8 mouse cellular contexts compared by ENCODE assay signal in the genomic region with DNA sequence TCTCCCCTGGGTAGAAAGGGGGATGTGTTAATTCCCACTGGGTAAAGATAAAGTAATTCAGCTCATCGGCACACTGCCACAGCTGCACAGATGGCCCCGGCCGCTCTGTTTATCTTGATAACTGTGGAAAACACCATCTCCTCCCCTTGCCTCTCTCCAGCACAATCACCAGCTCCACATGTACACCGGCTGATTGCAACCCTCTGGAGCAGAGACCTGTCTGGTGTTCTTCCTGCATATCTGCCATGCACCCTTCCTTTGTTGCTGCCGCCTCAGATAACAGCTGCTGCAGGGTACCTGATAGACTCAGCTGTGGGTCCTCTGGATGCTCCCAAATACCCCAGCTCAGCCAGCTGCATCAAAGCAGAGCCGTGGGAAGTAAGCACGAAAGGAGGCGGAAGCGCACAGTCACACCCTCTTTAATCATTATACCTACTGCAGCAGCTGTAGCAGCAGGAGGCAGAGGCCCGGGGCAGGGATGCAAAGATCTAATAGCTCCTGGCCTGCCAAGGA.
DNase-seq lines count a peak whose midpoint lies in the region; ATAC-seq and TF ChIP-seq lines count a peak whose summit lies in the region.

No protein-coding gene starts in this region.

- WGBS in kidney, postnatal 0 days, result 10% methylated on average over 10 of the region's 10 CpGs
- WGBS in hindbrain, embryonic 16.5 days, result 14% methylated on average over 10 of the region's 10 CpGs
- WGBS in midbrain, postnatal 0 days, result 9% methylated on average over 10 of the region's 10 CpGs

- H3K4me1 ChIP-seq in kidney, postnatal 0 days (replicated peaks; ENCODE audit: insufficient read depth, low read length), result 0 out of 2 replicates have a peak, but pooled peaks cover 8% of the 10 kb centered on the region
- H3K4me1 ChIP-seq in hindbrain, embryonic 16.5 days (ENCODE audit: control insufficient read depth, insufficient read depth, low read depth, low read length), result peaks cover 14% of the 10 kb centered on the region
- H3K4me1 ChIP-seq in midbrain, postnatal 0 days (ENCODE audit: insufficient read depth, low read length), result peaks cover 15% of the 10 kb centered on the region

- no peak for ATAC-seq in kidney, postnatal 0 days (replicated peaks; ENCODE audit: low FRiP score, low read depth)
- ATAC-seq in common myeloid progenitor, adult 5-6 weeks (replicated peaks; ENCODE audit: low read depth, poor library complexity, severe bottlenecking), result peak; percentile 92
- ATAC-seq in hindbrain, embryonic 16.5 days, result peak; percentile 54; the same call in 1 of the 2 replicates
- ATAC-seq in midbrain, postnatal 0 days (ENCODE audit: low FRiP score), result peak; percentile 44; the same call in 1 of the 2 replicates
- no peak for ATAC-seq in granulocyte monocyte progenitor cell, adult 5-6 weeks (replicated peaks; ENCODE audit: poor library complexity, severe bottlenecking)

- H3K9ac ChIP-seq in kidney, postnatal 0 days (ENCODE audit: low read depth, low read length), result no peak overlapping the region
- H3K9ac ChIP-seq in hindbrain, embryonic 16.5 days (ENCODE audit: low read depth, low read length), result peak overlapping the region; percentile 51
- no peak overlapping the region for H3K9ac ChIP-seq in midbrain, postnatal 0 days (replicated peaks; ENCODE audit: low read length, poor library complexity, severe bottlenecking)

- H3K36me3 ChIP-seq in kidney, postnatal 0 days (ENCODE audit: insufficient read depth, low read length), result no peaks in the 10 kb centered on the region
- H3K36me3 ChIP-seq in hindbrain, embryonic 16.5 days (ENCODE audit: control insufficient read depth, insufficient read depth, low read length), result no peaks in the 10 kb centered on the region
- H3K36me3 ChIP-seq in midbrain, postnatal 0 days (ENCODE audit: insufficient read depth, low read length), result no peaks in the 10 kb centered on the region

- no peak overlapping the region for H3K4me2 ChIP-seq in kidney, postnatal 0 days (ENCODE audit: low read length)
- H3K4me2 ChIP-seq in hindbrain, embryonic 16.5 days (ENCODE audit: low read length), result peak overlapping the region; percentile 14; the same call in 1 of the 2 replicates
- H3K4me2 ChIP-seq in midbrain, postnatal 0 days (ENCODE audit: low read depth, low read length, poor library complexity, severe bottlenecking), result no peak overlapping the region; the same call in 1 of the 2 replicates

- no peaks in the 10 kb centered on the region for H3K27me3 ChIP-seq in kidney, postnatal 0 days (ENCODE audit: insufficient read depth, low read length)
- no peaks in the 10 kb centered on the region for H3K27me3 ChIP-seq in hindbrain, embryonic 16.5 days (replicated peaks; ENCODE audit: control insufficient read depth, insufficient read depth, low read length)
- no peaks in the 10 kb centered on the region for H3K27me3 ChIP-seq in midbrain, postnatal 0 days (ENCODE audit: insufficient read depth, low read length)

- TF ChIP-seq CTCF in kidney, postnatal 0 days (IDR thresholded peaks at IDR 0.05; ENCODE audit: low read depth), result no peak
- no peak for TF ChIP-seq CTCF in midbrain, postnatal 0 days (IDR thresholded peaks at IDR 0.05)

- H3K27ac ChIP-seq in kidney, postnatal 0 days, result peak overlapping the region; percentile 13; the same call in 1 of the 2 replicates
- H3K27ac ChIP-seq in hindbrain, embryonic 16.5 days (ENCODE audit: low read depth, low read length), result peak overlapping the region; percentile 67; the same call in 1 of the 2 replicates
- peak overlapping the region; percentile 43 for H3K27ac ChIP-seq in midbrain, postnatal 0 days (ENCODE audit: low read depth, low read length)

- no peaks in the 10 kb centered on the region for H3K9me3 ChIP-seq in kidney, postnatal 0 days (replicated peaks; ENCODE audit: low read length)
- no peaks in the 10 kb centered on the region for H3K9me3 ChIP-seq in hindbrain, embryonic 16.5 days (ENCODE audit: control insufficient read depth, low read length)
- no peaks in the 10 kb centered on the region for H3K9me3 ChIP-seq in midbrain, postnatal 0 days (ENCODE audit: low read length)

- DNase-seq in kidney, postnatal 0 days (ENCODE audit: low spot score), result peak; percentile 61
- DNase-seq in kidney, postnatal 36 days, result no peak
- peak; percentile 18 for DNase-seq in midbrain, postnatal 0 days (ENCODE audit: low spot score)
- no peak for DNase-seq in lung, postnatal 25 days (ENCODE audit: low spot score)
- DNase-seq in cerebellum, adult 11 months, result no peak

- H3K4me3 ChIP-seq in kidney, postnatal 0 days (replicated peaks; ENCODE audit: low read depth, low read length), result no peak overlapping the region
- H3K4me3 ChIP-seq in hindbrain, embryonic 16.5 days (ENCODE audit: low read length), result no peak overlapping the region
- no peak overlapping the region for H3K4me3 ChIP-seq in midbrain, postnatal 0 days (ENCODE audit: low read depth, low read length)

Comparison
In these comparisons a context has a peak if more than half of its experiments do, and no peak if none do; other contexts are left out.
1. DNase-seq: peak in kidney, postnatal 0 days (single experiment) and midbrain, postnatal 0 days (single experiment); none in kidney, postnatal 36 days (0 of 2), lung, postnatal 25 days (single experiment) and cerebellum, adult 11 months (single experiment).
2. ATAC-seq: peak in common myeloid progenitor, adult 5-6 weeks (single experiment), hindbrain, embryonic 16.5 days (single experiment) and midbrain, postnatal 0 days (single experiment); none in kidney, postnatal 0 days (single experiment) and granulocyte monocyte progenitor cell, adult 5-6 weeks (single experiment).
3. H3K27ac ChIP-seq: peak in every context shown above with its lines; median percentile 67 in hindbrain, embryonic 16.5 days; 43 in midbrain, postnatal 0 days; 13 in kidney, postnatal 0 days.